Mouse (Mus musculus) heart, embryonic 12.5 days (tissue): ENCODE measurements at regions not wholly inside any gene's neighbourhood (a gene's known extent, or its start where the extent isn't known, plus 50 kb on each side); places are given as distances from the start of the nearest gene placed in this dataset.

Source experiments
- ATAC-seq: fragments of 200-750 bp; cut with Nextera tagmentation; 2 replicates; pipeline ENCODE4 v1.8.0; 2017; ENCODE audit warnings: moderate TSS enrichment, moderate library complexity; ENCODE audit not compliant: insufficient number of reproducible peaks, low FRiP score
- H3K27ac ChIP-seq: fragments of 300-500 bp; sonication (generic); 2 replicates; pipeline ENCODE4 v1.5.1; 2016; ENCODE audit warnings: mild to moderate bottlenecking, moderate library complexity; ENCODE audit not compliant: poor library complexity, severe bottlenecking
- H3K27me3 ChIP-seq: fragments of 300-500 bp; sonication (generic); replicated peaks from 2 replicates; pipeline ENCODE4 v1.6.1; 2016; ENCODE audit warnings: mild to moderate bottlenecking, moderate library complexity
- H3K36me3 ChIP-seq: fragments of 300-500 bp; sonication (generic); 2 replicates; pipeline ENCODE4 v1.6.1; 2016; ENCODE audit warnings: mild to moderate bottlenecking, moderate library complexity
- H3K4me1 ChIP-seq: fragments of 300-500 bp; sonication (generic); replicated peaks from 2 replicates; pipeline ENCODE4 v1.6.1; 2016; ENCODE audit warnings: mild to moderate bottlenecking
- H3K4me2 ChIP-seq: fragments of 300-500 bp; sonication (generic); 2 replicates; pipeline ENCODE4 v1.6.1; 2016; ENCODE audit warnings: mild to moderate bottlenecking, moderate library complexity
- H3K4me3 ChIP-seq: fragments of 300-500 bp; sonication (generic); 2 replicates; pipeline ENCODE4 v1.5.1; 2016; ENCODE audit warnings: mild to moderate bottlenecking
- H3K9ac ChIP-seq: fragments of 300-500 bp; sonication (generic); 2 replicates; pipeline ENCODE4 v1.6.1; 2016; ENCODE audit warnings: mild to moderate bottlenecking, moderate library complexity
- H3K9me3 ChIP-seq: fragments of 300-500 bp; sonication (generic); replicated peaks from 2 replicates; pipeline ENCODE4 v1.6.1; 2016; ENCODE audit warnings: mild to moderate bottlenecking, moderate library complexity
- WGBS: fragments of 180-500 bp; shearing (Covaris S2); methylation state at CpG from one replicate; pipeline ENCODE4 v1.1.7; 2016; 5-methylcytosine and 5-hydroxymethylcytosine counted together

GRCm38 (mm10) chr7:121339942-121340341 lies 51.7 kb upstream of the Hs3st2 start:
- no peaks in the 10 kb centered on the region for H3K27me3 ChIP-seq
- no peak overlapping the region for H3K27ac ChIP-seq
- no peak overlapping the region for H3K4me2 ChIP-seq
- no peak for ATAC-seq
- no peaks in the 10 kb centered on the region for H3K4me1 ChIP-seq
- no peak overlapping the region for H3K9ac ChIP-seq
- 44% methylated on average over 3 of the region's 3 CpGs for WGBS
- H3K36me3 ChIP-seq: no peaks in the 10 kb centered on the region
- no peaks in the 10 kb centered on the region for H3K9me3 ChIP-seq
- H3K4me3 ChIP-seq: no peak overlapping the region
